ENCODE assay signal across 9 mouse cellular contexts in the genomic region with DNA sequence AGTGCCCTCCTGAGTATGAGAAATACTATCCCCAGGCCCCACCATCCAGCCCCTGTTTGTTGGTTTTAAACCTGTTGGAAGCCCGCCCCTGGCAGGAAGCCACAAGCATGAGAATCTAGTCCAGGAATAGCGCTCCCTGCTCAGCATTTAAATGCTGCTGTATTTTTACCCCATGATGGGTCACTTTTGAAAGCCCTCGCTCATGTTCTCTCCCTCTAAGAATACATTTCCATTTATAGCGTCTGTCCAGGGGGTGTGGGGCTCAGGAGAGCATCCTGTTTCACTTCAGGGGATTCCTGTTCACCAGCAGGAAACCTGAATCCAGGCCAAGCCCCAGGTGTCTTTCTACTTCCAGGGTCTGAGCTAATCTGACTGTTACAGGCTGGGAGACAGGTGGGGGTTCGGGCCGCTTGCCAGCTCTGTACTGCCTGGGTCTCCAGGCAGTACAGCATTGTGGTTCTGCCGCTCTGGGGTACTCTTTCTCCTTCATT. TPM values are rescaled to one million over a fixed set of nuclear protein-coding genes. Genes with fewer than 3 reads are reported as not detected.
DNase-seq lines count a peak whose midpoint lies in the region; ATAC-seq and TF ChIP-seq lines count a peak whose summit lies in the region.
"Had no signal": no experiment of that assay in that cellular context is flagged by ENCODE, and none has a peak within 500 bp of the region (broad histone marks: within the 10 kb centered on the region; RNA-seq: fewer than 3 reads in every experiment).

No protein-coding gene starts in this region.

- no peaks in the 10 kb centered on the region; the same call in 1 of the 2 replicates for H3K79me2 ChIP-seq in CH12.LX (replicated peaks; ENCODE audit: control insufficient read depth, extremely low read depth, insufficient read depth, poor library complexity, severe bottlenecking)

- dilution Hi-C loops in CH12.LX (cut with MboI; ENCODE audit: extremely low pct_ligation_motif_present, extremely low pct_unique_long_range_greater_than_20kb, low sequenced_read_pairs), result no loop called here

- TF ChIP-seq CTCF in CH12.LX (conservative IDR thresholded peaks at IDR 0.05 in 1 of 2, IDR thresholded peaks at IDR 0.05 in 1 of 2; ENCODE audit: low read depth in 2 of 2, low read length in 2 of 2), result no peak
- TF ChIP-seq CTCF in Patski (IDR thresholded peaks at IDR 0.05), result no peak
- TF ChIP-seq CTCF in heart, postnatal 0 days (IDR thresholded peaks at IDR 0.05; ENCODE audit: low read depth), result no peak

- no peak for TF ChIP-seq RAD21 in CH12.LX (IDR thresholded peaks at IDR 0.05; ENCODE audit: low read depth, low read length)

- POLR2A ChIA-PET in Patski (lab: Charles Lee), result interaction anchor here (0.9 to 2.5 kb wide), 4 partner anchors 11 to 93 kb away, joined by 3 to 12 read pairs (median 4); no protein-coding TSS in a partner anchor

- H3K36me3 ChIP-seq in CH12.LX (replicated peaks in 1 of 2; ENCODE audit: control insufficient read depth in 1 of 2, insufficient read depth in 1 of 2, low read length in 1 of 2), result peaks cover 8 to 77% of the 10 kb centered on the region in 2 experiments
- H3K36me3 ChIP-seq in forebrain, embryonic 14.5 days (ENCODE audit: control insufficient read depth, insufficient read depth, low read length), result 0 out of 2 replicates have a peak, but pooled peaks cover 6% of the 10 kb centered on the region
- H3K36me3 ChIP-seq in heart, postnatal 0 days (replicated peaks; ENCODE audit: control insufficient read depth, insufficient read depth, low read length), result no peaks in the 10 kb centered on the region
- H3K36me3 ChIP-seq in midbrain, embryonic 16.5 days (ENCODE audit: control insufficient read depth, insufficient read depth, low read length), result 0 out of 2 replicates have a peak, but pooled peaks cover 3% of the 10 kb centered on the region

- H3K4me1 ChIP-seq in CH12.LX (ENCODE audit: control insufficient read depth in 1 of 2, insufficient read depth in 2 of 2), result peaks cover 20 to 59% of the 10 kb centered on the region in 2 experiments
- H3K4me1 ChIP-seq in forebrain, embryonic 14.5 days (ENCODE audit: control insufficient read depth, insufficient read depth, low read length), result peaks cover 9% of the 10 kb centered on the region; the same call in 1 of the 2 replicates
- H3K4me1 ChIP-seq in heart, postnatal 0 days (ENCODE audit: control insufficient read depth, insufficient read depth), result peaks cover 51% of the 10 kb centered on the region
- peaks cover 11% of the 10 kb centered on the region for H3K4me1 ChIP-seq in midbrain, embryonic 16.5 days (ENCODE audit: control insufficient read depth, insufficient read depth, low read length)

- H3K27ac ChIP-seq in CH12.LX (ENCODE audit: insufficient read depth, low read depth), result no peak overlapping the region
- peak overlapping the region; percentile 40; the same call in 1 of the 2 replicates for H3K27ac ChIP-seq in forebrain, embryonic 14.5 days (ENCODE audit: low read depth, low read length)
- peak overlapping the region; percentile 99 for H3K27ac ChIP-seq in heart, postnatal 0 days (ENCODE audit: low read depth)
- peak overlapping the region; percentile 29 for H3K27ac ChIP-seq in midbrain, embryonic 16.5 days (ENCODE audit: low read length)
- H3K27ac ChIP-seq: neural tube, embryonic 12.5 days had no signal

- H3K4me3 ChIP-seq in CH12.LX (replicated peaks in 1 of 3; ENCODE audit: low read depth in 2 of 3, low read length in 2 of 3, poor library complexity in 1 of 3), result no peak overlapping the region
- H3K4me3 ChIP-seq in forebrain, embryonic 14.5 days (ENCODE audit: low read depth, low read length), result no peak overlapping the region
- no peak overlapping the region for H3K4me3 ChIP-seq in heart, postnatal 0 days (ENCODE audit: low read depth, low read length)
- H3K4me3 ChIP-seq in midbrain, embryonic 16.5 days (ENCODE audit: low read depth, low read length), result no peak overlapping the region
- H3K4me3 ChIP-seq: neural tube, embryonic 12.5 days had no signal

- in situ Hi-C loops in CH12.LX (cut with MboI; ENCODE audit: low pct_ligation_motif_present, low pct_unique_long_range_greater_than_20kb, low sequenced_read_pairs), result no loop called here
- in situ Hi-C loops in Patski (cut with MboI; ENCODE audit: low pct_unique_long_range_greater_than_20kb), result no loop called here

- no peaks in the 10 kb centered on the region for H3K9me3 ChIP-seq in CH12.LX (replicated peaks; ENCODE audit: low read length)
- H3K9me3 ChIP-seq in forebrain, embryonic 14.5 days (replicated peaks; ENCODE audit: control insufficient read depth, low read length), result no peaks in the 10 kb centered on the region
- H3K9me3 ChIP-seq in heart, postnatal 0 days (replicated peaks; ENCODE audit: control insufficient read depth, low read length), result no peaks in the 10 kb centered on the region
- no peaks in the 10 kb centered on the region for H3K9me3 ChIP-seq in midbrain, embryonic 16.5 days (replicated peaks; ENCODE audit: control insufficient read depth, low read length, poor library complexity, severe bottlenecking)
- H3K9me3 ChIP-seq: neural tube, embryonic 12.5 days had no signal

- no peak for TF ChIP-seq EP300 in CH12.LX (IDR thresholded peaks at IDR 0.05; ENCODE audit: low read length)
- TF ChIP-seq EP300 in heart, postnatal 0 days (IDR thresholded peaks at IDR 0.05; ENCODE audit: low read depth), result peak; percentile 76; the same call in 1 of the 2 replicates

- WGBS in forebrain, embryonic 14.5 days, result 45% methylated on average over 7 of the region's 7 CpGs
- 12% methylated on average over 7 of the region's 7 CpGs for WGBS in heart, postnatal 0 days
- 46% methylated on average over 7 of the region's 7 CpGs for WGBS in midbrain, embryonic 16.5 days

- H3K9ac ChIP-seq in CH12.LX (ENCODE audit: insufficient read depth, low read depth), result no peak overlapping the region
- no peak overlapping the region; the same call in 1 of the 2 replicates for H3K9ac ChIP-seq in forebrain, embryonic 14.5 days (ENCODE audit: low read length)
- peak overlapping the region; percentile 54 for H3K9ac ChIP-seq in heart, postnatal 0 days (replicated peaks; ENCODE audit: low read depth, low read length)
- no peak overlapping the region for H3K9ac ChIP-seq in midbrain, embryonic 16.5 days (ENCODE audit: low read depth, low read length)
- H3K9ac ChIP-seq: neural tube, embryonic 12.5 days had no signal

- H3K4me2 ChIP-seq in CH12.LX (ENCODE audit: insufficient read depth, low read depth, poor library complexity, severe bottlenecking), result no peak overlapping the region
- no peak overlapping the region for H3K4me2 ChIP-seq in forebrain, embryonic 14.5 days (ENCODE audit: low read length)
- H3K4me2 ChIP-seq in heart, postnatal 0 days (ENCODE audit: low read depth, low read length), result peak overlapping the region; percentile 49
- H3K4me2 ChIP-seq in midbrain, embryonic 16.5 days (ENCODE audit: low read length), result no peak overlapping the region
- H3K4me2 ChIP-seq: neural tube, embryonic 12.5 days had no signal

- TF ChIP-seq POLR2A in CH12.LX (IDR thresholded peaks at IDR 0.05; ENCODE audit: low read depth, low read length), result no peak

- CTCF ChIA-PET in Patski (lab: Charles Lee), result no interaction called here

- H3K27me3 ChIP-seq in CH12.LX (replicated peaks) (no peaks in the 10 kb centered on the region), Patski (no peaks in the 10 kb centered on the region)
- H3K27me3 ChIP-seq in forebrain, embryonic 14.5 days (replicated peaks; ENCODE audit: control insufficient read depth, insufficient read depth, low read length), result no peaks in the 10 kb centered on the region
- H3K27me3 ChIP-seq in heart, postnatal 0 days (ENCODE audit: control insufficient read depth, insufficient read depth, low read length), result no peaks in the 10 kb centered on the region
- H3K27me3 ChIP-seq in midbrain, embryonic 16.5 days (ENCODE audit: control insufficient read depth, insufficient read depth, low read depth, low read length), result no peaks in the 10 kb centered on the region
- H3K27me3 ChIP-seq: neural tube, embryonic 12.5 days had no signal

- ATAC-seq in Patski, result peak; percentile 29
- peak; percentile 52; the same call in 1 of the 2 replicates for ATAC-seq in forebrain, embryonic 14.5 days
- ATAC-seq in heart, postnatal 0 days (ENCODE audit: insufficient read depth, low read depth), result peak; percentile 88
- ATAC-seq in midbrain, embryonic 16.5 days, result 0 out of 2 replicates have a peak, but pooled peaks have one; percentile 42

- DNase-seq in CH12.LX (ENCODE audit: extremely low read depth) (no peak), Patski (ENCODE audit: low read depth, low spot score) (peak; percentile 81)
- DNase-seq in forebrain, embryonic 14.5 days (ENCODE audit: low spot score), result peak; percentile 66
- peak; percentile 97 for DNase-seq in heart, postnatal 0 days (ENCODE audit: low spot score)
- peak; percentile 65 to 76 for DNase-seq in kidney, postnatal 4 days
- DNase-seq in embryo, embryonic 9.5 days (ENCODE audit: extremely low spot score), result no peak
- DNase-seq in embryo, embryonic 10.5 days (ENCODE audit: low spot score), result no peak

TF ChIP-seq in CH12.LX, 34 proteins besides CTCF, POLR2A, EP300 and RAD21 (continues in another document):
- TF ChIP-seq MEF2A (IDR thresholded peaks at IDR 0.05; ENCODE audit: borderline replicate concordance, low read depth, low read length) (peak; percentile 87), MYC (IDR thresholded peaks at IDR 0.05; ENCODE audit: low read depth, low read length) (no peak), SIN3A (IDR thresholded peaks at IDR 0.05; ENCODE audit: low read length) (no peak), MAZ (IDR thresholded peaks at IDR 0.05; ENCODE audit: low read depth, low read length) (no peak), KAT2A (IDR thresholded peaks at IDR 0.05; ENCODE audit: insufficient replicate concordance, low read length) (no peak), MAX (IDR thresholded peaks at IDR 0.05; ENCODE audit: low read length) (no peak)

RNA-seq across cellular contexts. Expression of a gene that starts 34.3 kb away (rescaled TPM):
- 3.5 and 5.6 TPM in 2 replicates for total RNA-seq in CH12.LX (2012; rRNA removed)
- 2.6 and 3.5 TPM in 2 replicates for total RNA-seq in CH12.LX (2014; rRNA removed)
- polyA plus RNA-seq in CH12.LX (2012; ENCODE audit: insufficient read length, low read depth), result 8.6 and 9.9 TPM in 2 replicates
- polyA plus RNA-seq in Patski (2021), result 465 TPM
- 58.4 and 66.0 TPM in 2 replicates for polyA plus RNA-seq in forebrain, embryonic 14.5 days (2014; fragmentation: Nextera tagmentation; extraction: Ambion mirVana)
- 105 and 114 TPM in 2 replicates for total RNA-seq in heart, postnatal 0 days (2014; rRNA removed; ENCODE audit: low replicate concordance)
- 23.1 and 24.0 TPM in 2 replicates for polyA plus RNA-seq in heart, postnatal 0 days (2015; fragmentation: Nextera tagmentation; extraction: Ambion mirVana)
- polyA plus RNA-seq in midbrain, embryonic 16.5 days (2015; fragmentation: Nextera tagmentation; extraction: Ambion mirVana), result 33.4 and 35.1 TPM in 2 replicates

RNA-seq across cellular contexts. Expression of a gene that starts 34.9 kb away (rescaled TPM):
- 129 and 131 TPM in 2 replicates for total RNA-seq in CH12.LX (2012; rRNA removed)
- total RNA-seq in CH12.LX (2014; rRNA removed), result 89.5 and 93.5 TPM in 2 replicates
- polyA plus RNA-seq in CH12.LX (2012; ENCODE audit: insufficient read length, low read depth), result 111 and 142 TPM in 2 replicates
- 287 TPM for polyA plus RNA-seq in Patski (2021)
- polyA plus RNA-seq in forebrain, embryonic 14.5 days (2014; fragmentation: Nextera tagmentation; extraction: Ambion mirVana), result 126 and 134 TPM in 2 replicates
- total RNA-seq in heart, postnatal 0 days (2014; rRNA removed; ENCODE audit: low replicate concordance), result 148 and 152 TPM in 2 replicates
- polyA plus RNA-seq in heart, postnatal 0 days (2015; fragmentation: Nextera tagmentation; extraction: Ambion mirVana), result 50.8 and 53.3 TPM in 2 replicates
- polyA plus RNA-seq in midbrain, embryonic 16.5 days (2015; fragmentation: Nextera tagmentation; extraction: Ambion mirVana), result 102 and 103 TPM in 2 replicates

Comparison
In these comparisons a context has a peak if more than half of its experiments do, and no peak if none do; other contexts are left out.
1. DNase-seq: peak in Patski (single experiment), forebrain, embryonic 14.5 days (single experiment), heart, postnatal 0 days (single experiment) and kidney, postnatal 4 days (2 of 2); none in CH12.LX (single experiment), embryo, embryonic 9.5 days (single experiment) and embryo, embryonic 10.5 days (single experiment).
2. ATAC-seq: peak in every context shown above with its lines; median percentile 88 in heart, postnatal 0 days; 52 in forebrain, embryonic 14.5 days; 42 in midbrain, embryonic 16.5 days; 29 in Patski.